Mouse (Mus musculus) liver, adult 2 months (tissue): Measurements from ENCODE around the gene Slc7a8. TPM values are rescaled to one million over a fixed set of nuclear protein-coding genes. Genes with fewer than 3 reads are reported as not detected.

Source experiments
- DNase-seq: peaks from one replicate; pipeline ENCODE4 v3.0.0-alpha.2; 2011; ENCODE audit warnings: low read depth, low spot score; ENCODE audit errors: extremely low read depth
- H3K27ac ChIP-seq: fragments of 200-500 bp; replicated peaks from 2 replicates; pipeline ENCODE4 v1.5.1; 2012; ENCODE audit warnings: low read depth, mild to moderate bottlenecking, control low read depth, inconsistent platforms, low read length; ENCODE audit not compliant: insufficient read depth
- H3K27me3 ChIP-seq: fragments of 200-500 bp; 2 replicates; pipeline ENCODE4 v1.6.1; 2012; ENCODE audit warnings: mild to moderate bottlenecking, moderate library complexity, low read length, inconsistent platforms; ENCODE audit not compliant: control insufficient read depth, insufficient read depth
- H3K36me3 ChIP-seq: fragments of 200-500 bp; 2 replicates; pipeline ENCODE4 v1.6.1; 2012; ENCODE audit warnings: low read length, inconsistent platforms; ENCODE audit not compliant: control insufficient read depth, insufficient read depth
- H3K4me1 ChIP-seq: fragments of 200-500 bp; 2 replicates; pipeline ENCODE4 v1.6.1; 2011; ENCODE audit warnings: low read length; ENCODE audit not compliant: control insufficient read depth, insufficient read depth
- H3K4me3 ChIP-seq: fragments of 200-500 bp; 2 replicates; pipeline ENCODE4 v1.5.1; 2011; ENCODE audit warnings: low read depth, mild to moderate bottlenecking, control low read depth, low read length, moderate library complexity; ENCODE audit not compliant: insufficient read depth
- H3K79me2 ChIP-seq: fragments of 200-500 bp; 2 replicates; pipeline ENCODE4 v1.6.1; 2012; ENCODE audit warnings: inconsistent platforms, mild to moderate bottlenecking, low read length, moderate library complexity; ENCODE audit not compliant: control insufficient read depth, insufficient read depth
- H3K9ac ChIP-seq: fragments of 200-500 bp; 2 replicates; pipeline ENCODE4 v1.6.1; 2012; ENCODE audit warnings: low read depth, mild to moderate bottlenecking, control low read depth, inconsistent platforms, low read length
- CTCF ChIP-seq: fragments of 200-500 bp; IDR thresholded peaks from 2 replicates; pipeline ENCODE4 v1.5.1; 2011; ENCODE audit warnings: low read depth, low read length, control low read depth
- POLR2A ChIP-seq: fragments of 200-500 bp; IDR thresholded peaks from 2 replicates; pipeline ENCODE4 v1.6.1; 2011; ENCODE audit warnings: low read length, control low read depth; ENCODE audit not compliant: insufficient read depth; ENCODE audit errors: extremely low read depth
- WGBS: fragments of 180-500 bp; shearing (Covaris S2); methylation state at CpG from one replicate; pipeline ENCODE4 v1.1.7; 2018; 5-methylcytosine and 5-hydroxymethylcytosine counted together
- polyA plus RNA-seq: library from polyadenylated mRNA; depleted of rRNA; stranded (reverse); fragments of >200 nt; gene quantifications from 2 replicates; pipeline ENCODE4 v1.2.3, GENCODE M21; 2012
- total RNA-seq: library from RNA; depleted of rRNA; stranded (reverse); fragments of >200 nt; gene quantifications from 2 replicates; pipeline ENCODE4 v1.2.3, GENCODE M21; 2014

Slc7a8 gene
- total and polyA plus RNA-seq, 2 experiments: 1.0 to 2.9 TPM

- Histone ChIP-seq H3K4me1 (no peaks in the 10 kb centered on the region), H3K9ac (no peak overlapping the region), H3K27ac (no peak overlapping the region), H3K36me3 (no peaks in the 10 kb centered on the region), H3K4me3 (no peak overlapping the region), H3K27me3 (no peaks in the 10 kb centered on the region), H3K79me2 (no peaks in the 10 kb centered on the region)
- TF ChIP-seq POLR2A: no peak
- TF ChIP-seq CTCF: no peak
- WGBS: 81% methylated on average over 16 of the region's 16 CpGs
- DNase-seq: no peak
Measured at GRCm38 (mm10) chr14:54747942-54748917, 33.5 kb downstream of the Slc7a8 start.

- H3K4me1 ChIP-seq: no peaks in the 10 kb centered on the region
- H3K36me3 ChIP-seq: no peaks in the 10 kb centered on the region
- H3K9ac ChIP-seq: no peak overlapping the region
- no peak overlapping the region for H3K4me3 ChIP-seq
- WGBS: 86% methylated on average over 9 of the region's 9 CpGs
- TF ChIP-seq POLR2A (no peak), CTCF (no peak)
- H3K79me2 ChIP-seq: no peaks in the 10 kb centered on the region
- no peaks in the 10 kb centered on the region for H3K27me3 ChIP-seq
- DNase-seq: no peak
- no peak overlapping the region for H3K27ac ChIP-seq
Measured at GRCm38 (mm10) chr14:54746038-54746437, 35.7 kb downstream of the Slc7a8 start.

GRCm38 (mm10) chr14:54744473-54744872 is 37.3 kb downstream of the Slc7a8 start:
- Histone ChIP-seq H3K27me3 (no peaks in the 10 kb centered on the region), H3K4me1 (no peaks in the 10 kb centered on the region), H3K36me3 (no peaks in the 10 kb centered on the region), H3K27ac (no peak overlapping the region), H3K4me3 (no peak overlapping the region), H3K79me2 (no peaks in the 10 kb centered on the region), H3K9ac (no peak overlapping the region)
- DNase-seq: no peak
- 66% methylated on average over 8 of the region's 8 CpGs for WGBS
- TF ChIP-seq POLR2A (no peak), CTCF (no peak)

- no peak for DNase-seq
- Histone ChIP-seq H3K36me3 (no peaks in the 10 kb centered on the region), H3K27me3 (no peaks in the 10 kb centered on the region), H3K4me3 (no peak overlapping the region), H3K4me1 (no peaks in the 10 kb centered on the region), H3K79me2 (no peaks in the 10 kb centered on the region), H3K9ac (no peak overlapping the region), H3K27ac (no peak overlapping the region)
- WGBS: 50% methylated on average over 2 of the region's 2 CpGs
- TF ChIP-seq CTCF (no peak), POLR2A (no peak)
Measured at GRCm38 (mm10) chr14:54742375-54742774, 39.4 kb downstream of the Slc7a8 start.

GRCm38 (mm10) chr14:54741721-54742120 is 40.0 kb downstream of the Slc7a8 start:
- H3K79me2 ChIP-seq: no peaks in the 10 kb centered on the region
- H3K27ac ChIP-seq: no peak overlapping the region
- 94% methylated on average over 6 of the region's 6 CpGs for WGBS
- TF ChIP-seq CTCF (no peak), POLR2A (no peak)
- H3K4me1 ChIP-seq: no peaks in the 10 kb centered on the region
- DNase-seq: no peak
- no peak overlapping the region for H3K9ac ChIP-seq
- no peak overlapping the region for H3K4me3 ChIP-seq
- no peaks in the 10 kb centered on the region for H3K27me3 ChIP-seq
- no peaks in the 10 kb centered on the region for H3K36me3 ChIP-seq

GRCm38 (mm10) chr14:54737634-54738033 is 44.1 kb downstream of the Slc7a8 start:
- H3K27me3 ChIP-seq: no peaks in the 10 kb centered on the region
- no peak for TF ChIP-seq POLR2A
- no peak for TF ChIP-seq CTCF
- WGBS: 94% methylated on average over 10 of the region's 10 CpGs

More at GRCm38 (mm10) chr14:54737634-54738033, 44.1 kb downstream of the Slc7a8 start:
- Histone ChIP-seq H3K4me1 (no peaks in the 10 kb centered on the region), H3K4me3 (no peak overlapping the region), H3K36me3 (no peaks in the 10 kb centered on the region), H3K27ac (no peak overlapping the region), H3K9ac (no peak overlapping the region), H3K79me2 (no peaks in the 10 kb centered on the region)
- DNase-seq: no peak
